Mouse (Mus musculus): ENCODE measurements around the gene Nup62cl. TPM values are rescaled to one million over a fixed set of nuclear protein-coding genes. Genes with fewer than 3 reads are reported as not detected.

The Nup62cl gene
- polyA plus RNA-seq (2012; fragmentation: generic; extraction: Trizol) = not detected
- long read RNA-seq, experiment 1 = 0 reads
- long read RNA-seq, experiment 2 = 0 reads

GRCm38 (mm10) chrX:140062135-140062975 is at the start of gene Nup62cl, which contains the start of gene Pih1h3b:
Nup62cl (minus strand) TSS chrX:140062712.
Pih1h3b (plus strand) TSS chrX:140062879.
- H3ac ChIP-seq (ENCODE audit: control insufficient read depth, insufficient read length, low read depth) = no peak within 1 kb of the TSS
- H3K4me3 ChIP-seq (ENCODE audit: insufficient read depth, poor library complexity, severe bottlenecking) = no peak within 1 kb of the TSS
- H3K79me3 ChIP-seq (ENCODE audit: low read depth) = no peaks in the 10 kb centered on the region
- H3K36me3 ChIP-seq (ENCODE audit: control insufficient read depth, insufficient read depth) = no peaks in the 10 kb centered on the region
- TF ChIP-seq FOSL1 (IDR thresholded peaks at IDR 0.05; ENCODE audit: insufficient read depth, low read length, poor library complexity, severe bottlenecking) = no peak
- no peak for TF ChIP-seq USF1 (IDR thresholded peaks at IDR 0.05; ENCODE audit: low read depth)
- TF ChIP-seq MYOG (IDR thresholded peaks at IDR 0.05; ENCODE audit: control insufficient read depth, extremely low read depth, insufficient read length) = no peak
- TF ChIP-seq CTCF (IDR thresholded peaks at IDR 0.05; ENCODE audit: control insufficient read depth, insufficient read depth, insufficient read length) = no peak
- no peak for TF ChIP-seq CEBPB (IDR thresholded peaks at IDR 0.05; ENCODE audit: low read depth)
- no peaks in the 10 kb centered on the region for H3K79me2 ChIP-seq (ENCODE audit: control insufficient read depth, insufficient read depth)
- H3K27me3 ChIP-seq (ENCODE audit: control insufficient read depth, insufficient read depth, insufficient read length) = no peaks in the 10 kb centered on the region

- Histone ChIP-seq H3K36me3 (ENCODE audit: control insufficient read depth, insufficient read depth) (no peaks in the 10 kb centered on the region), H3K4me3 (ENCODE audit: insufficient read depth, poor library complexity, severe bottlenecking) (no peak overlapping the region), H3K79me3 (ENCODE audit: low read depth) (no peaks in the 10 kb centered on the region), H3K79me2 (ENCODE audit: control insufficient read depth, insufficient read depth) (no peaks in the 10 kb centered on the region), H3ac (ENCODE audit: control insufficient read depth, insufficient read length, low read depth) (no peak overlapping the region), H3K27me3 (ENCODE audit: control insufficient read depth, insufficient read depth, insufficient read length) (no peaks in the 10 kb centered on the region)
- TF ChIP-seq CTCF (IDR thresholded peaks at IDR 0.05; ENCODE audit: control insufficient read depth, insufficient read depth, insufficient read length) = no peak
- TF ChIP-seq MYOG (IDR thresholded peaks at IDR 0.05; ENCODE audit: control insufficient read depth, extremely low read depth, insufficient read length) = no peak
- no peak for TF ChIP-seq FOSL1 (IDR thresholded peaks at IDR 0.05; ENCODE audit: insufficient read depth, low read length, poor library complexity, severe bottlenecking)
- no peak for TF ChIP-seq CEBPB (IDR thresholded peaks at IDR 0.05; ENCODE audit: low read depth)
- TF ChIP-seq MYOD1 (IDR thresholded peaks at IDR 0.05; ENCODE audit: control insufficient read depth, insufficient read length, low read depth) = no peak
- no peak for TF ChIP-seq USF1 (IDR thresholded peaks at IDR 0.05; ENCODE audit: low read depth)
- no peak for TF ChIP-seq MAX (IDR thresholded peaks at IDR 0.05)
These were observed 31.6 kb upstream of the Nup62cl start for GRCm38 (mm10) chrX:140094066-140094465.

- no peaks in the 10 kb centered on the region for H3K27me3 ChIP-seq (ENCODE audit: control insufficient read depth, insufficient read depth, insufficient read length)
These were observed 20.0 kb upstream of the Nup62cl start for GRCm38 (mm10) chrX:140082535-140082934.

GRCm38 (mm10) chrX:140060886-140061874 is 1.3 kb downstream of the Nup62cl start:
- H3K79me2 ChIP-seq (ENCODE audit: control insufficient read depth, insufficient read depth) = no peaks in the 10 kb centered on the region
- TF ChIP-seq FOSL1 (IDR thresholded peaks at IDR 0.05; ENCODE audit: insufficient read depth, low read length, poor library complexity, severe bottlenecking) = no peak
- H3K36me3 ChIP-seq (ENCODE audit: control insufficient read depth, insufficient read depth) = no peaks in the 10 kb centered on the region
- no peak overlapping the region for H3ac ChIP-seq (ENCODE audit: control insufficient read depth, insufficient read length, low read depth)
- no peaks in the 10 kb centered on the region for H3K79me3 ChIP-seq (ENCODE audit: low read depth)
- no peak overlapping the region for H3K4me3 ChIP-seq (ENCODE audit: insufficient read depth, poor library complexity, severe bottlenecking)
- H3K27me3 ChIP-seq (ENCODE audit: control insufficient read depth, insufficient read depth, insufficient read length) = no peaks in the 10 kb centered on the region

More at GRCm38 (mm10) chrX:140082535-140082934, 20.0 kb upstream of the Nup62cl start:
- H3ac ChIP-seq (ENCODE audit: control insufficient read depth, insufficient read length, low read depth) = no peak overlapping the region
- no peak overlapping the region for H3K4me3 ChIP-seq (ENCODE audit: insufficient read depth, poor library complexity, severe bottlenecking)
- no peaks in the 10 kb centered on the region for H3K36me3 ChIP-seq (ENCODE audit: control insufficient read depth, insufficient read depth)
- no peak for TF ChIP-seq MYOG (IDR thresholded peaks at IDR 0.05; ENCODE audit: control insufficient read depth, extremely low read depth, insufficient read length)
- no peak for TF ChIP-seq MAX (IDR thresholded peaks at IDR 0.05)
- TF ChIP-seq USF1 (IDR thresholded peaks at IDR 0.05; ENCODE audit: low read depth) = no peak
- no peak for TF ChIP-seq FOSL1 (IDR thresholded peaks at IDR 0.05; ENCODE audit: insufficient read depth, low read length, poor library complexity, severe bottlenecking)
- no peak for TF ChIP-seq MYOD1 (IDR thresholded peaks at IDR 0.05; ENCODE audit: control insufficient read depth, insufficient read length, low read depth)
- no peaks in the 10 kb centered on the region for H3K79me3 ChIP-seq (ENCODE audit: low read depth)
- H3K79me2 ChIP-seq (ENCODE audit: control insufficient read depth, insufficient read depth) = no peaks in the 10 kb centered on the region

GRCm38 (mm10) chrX:139998691-139999065 is 63.8 kb downstream of the Nup62cl start:
- Histone ChIP-seq H3K36me3 (ENCODE audit: control insufficient read depth, insufficient read depth) (no peaks in the 10 kb centered on the region), H3ac (ENCODE audit: control insufficient read depth, insufficient read length, low read depth) (no peak overlapping the region), H3K4me3 (ENCODE audit: insufficient read depth, poor library complexity, severe bottlenecking) (no peak overlapping the region), H3K27me3 (ENCODE audit: control insufficient read depth, insufficient read depth, insufficient read length) (no peaks in the 10 kb centered on the region), H3K79me3 (ENCODE audit: low read depth) (peaks cover 16% of the 10 kb centered on the region), H3K79me2 (ENCODE audit: control insufficient read depth, insufficient read depth) (peaks cover 23% of the 10 kb centered on the region)
- TF ChIP-seq USF1 (IDR thresholded peaks at IDR 0.05; ENCODE audit: low read depth) (no peak), MYOD1 (IDR thresholded peaks at IDR 0.05; ENCODE audit: control insufficient read depth, insufficient read length, low read depth) (no peak), MYOG (IDR thresholded peaks at IDR 0.05; ENCODE audit: control insufficient read depth, extremely low read depth, insufficient read length) (no peak), FOSL1 (IDR thresholded peaks at IDR 0.05; ENCODE audit: insufficient read depth, low read length, poor library complexity, severe bottlenecking) (no peak), MAX (IDR thresholded peaks at IDR 0.05) (no peak), CEBPB (IDR thresholded peaks at IDR 0.05; ENCODE audit: low read depth) (no peak), CTCF (IDR thresholded peaks at IDR 0.05; ENCODE audit: control insufficient read depth, insufficient read depth, insufficient read length) (no peak)

All from C2C12 (cell line).